Mouse (Mus musculus): ENCODE measurements around the gene Emb. TPM values are rescaled to one million over a fixed set of nuclear protein-coding genes. Genes with fewer than 3 reads are reported as not detected.
A peak's percentile ranks its signal among the peaks of the same experiment; 100 is the strongest.
"Not testable (repeated sequence)": the region's sequence is repeated elsewhere in the genome, so short reads cannot be mapped to it uniquely, and the experiment has no call there.

The Emb gene
- total RNA-seq (2021), result 10 to 100 TPM; 30.4 to 35.0 TPM
- long read RNA-seq, experiment 1, transcript Emb-201 (9 exons, 2,923 nt), result major isoform, 23 of 44 reads
- long read RNA-seq, experiment 1, transcript Emb-202 (1 exons, 2,136 nt), result minor isoform, 15 of 44 reads
- long read RNA-seq, experiment 1, partial matches to known transcripts, result 6 of 44 reads
- long read RNA-seq, experiment 1, other reads (novel, unspliced or antisense), result 0 of 44 reads
- long read RNA-seq, experiment 2, transcript Emb-202 (1 exons, 2,136 nt), result minor isoform, 14 of 43 reads
- long read RNA-seq, experiment 2, transcript Emb-201 (9 exons, 2,923 nt), result major isoform, 19 of 43 reads
- long read RNA-seq, experiment 2, partial matches to known transcripts, result 8 of 43 reads
- long read RNA-seq, experiment 2, other reads (novel, unspliced or antisense), result 2 of 43 reads

- DNase-seq, result no peak
Measured at GRCm38 (mm10) chr13:117208236-117208635, at the start of gene Emb. Gene Emb (plus strand): TSS chr13:117208536.

DNA sequence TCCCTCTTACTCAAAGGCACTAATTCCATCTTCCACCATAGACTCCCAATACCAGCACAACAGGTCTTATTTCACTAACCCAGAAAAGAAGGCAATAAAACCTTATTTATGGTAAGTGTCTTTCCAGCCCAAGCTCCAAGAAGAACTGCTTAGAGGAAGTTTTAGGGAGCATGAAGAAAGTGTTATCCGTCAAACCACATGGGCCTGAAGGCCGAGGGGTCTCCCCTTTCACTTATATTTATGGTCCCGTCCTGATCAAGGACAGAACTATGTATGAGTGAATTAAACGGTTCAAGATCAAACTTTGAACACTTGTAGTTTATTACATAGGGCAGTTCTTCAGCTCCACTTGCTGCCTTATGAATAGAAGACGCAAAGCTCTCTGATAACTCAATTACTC, 44.4 kb upstream of the Emb start:
- DNase-seq, result no peak

GRCm38 (mm10) chr13:117165071-117165470, 43.3 kb upstream of the Emb start:
- no peak for DNase-seq

- not testable (repeated sequence) for DNase-seq
Measured at GRCm38 (mm10) chr13:117180912-117181311, 27.4 kb upstream of the Emb start.

GRCm38 (mm10) chr13:117183288-117183687, 25.0 kb upstream of the Emb start:
- no peak for DNase-seq

GRCm38 (mm10) chr13:117185329-117185728, 23.0 kb upstream of the Emb start:
- DNase-seq, result no peak

DNA sequence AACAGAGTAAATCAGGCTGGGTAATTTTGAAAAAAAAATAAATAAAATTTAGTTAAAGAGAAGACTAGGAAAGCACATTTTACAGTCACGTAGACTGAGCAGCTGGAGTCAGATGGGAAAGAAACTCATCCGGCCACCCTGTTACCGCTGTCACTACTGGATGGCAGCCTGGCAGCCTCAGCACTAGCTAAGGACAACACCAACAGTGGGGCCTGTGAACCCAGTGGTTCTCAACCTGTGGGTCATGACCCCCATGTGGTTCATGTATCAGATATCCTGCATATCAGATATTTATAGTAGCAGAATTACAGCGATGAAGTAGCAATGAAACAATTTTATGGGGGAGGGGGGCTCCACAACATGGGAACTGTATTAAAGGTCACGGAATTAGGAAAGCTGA, 16.2 kb upstream of the Emb start:
- no peak for DNase-seq

DNA sequence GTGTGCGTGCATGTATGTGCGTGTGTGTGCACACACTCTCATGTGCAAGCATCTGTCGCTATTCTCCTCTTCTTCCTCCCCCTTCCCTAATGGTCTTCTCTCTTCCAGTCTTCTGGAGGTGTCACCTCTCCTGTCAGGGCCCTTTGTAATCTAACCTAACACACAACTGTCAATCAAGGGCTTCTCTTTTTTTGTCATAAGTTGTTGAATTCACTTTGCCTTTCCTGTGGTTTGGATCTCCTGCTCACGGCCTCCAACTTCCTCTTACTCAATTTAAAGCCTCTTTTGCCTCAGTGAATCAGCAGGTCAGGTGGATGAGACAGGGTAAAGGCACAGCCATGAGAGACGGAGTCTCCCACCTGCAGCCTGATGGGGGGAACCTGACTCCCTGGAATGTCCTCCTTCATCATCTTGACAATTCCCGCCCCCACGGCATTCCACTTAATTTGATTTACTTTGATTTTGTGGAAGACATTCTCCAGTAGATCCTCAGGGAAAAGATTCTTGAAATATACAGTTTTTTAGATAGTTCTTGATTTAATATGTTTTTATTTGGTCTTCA, 14.8 kb upstream of the Emb start:
- no peak for DNase-seq

DNA sequence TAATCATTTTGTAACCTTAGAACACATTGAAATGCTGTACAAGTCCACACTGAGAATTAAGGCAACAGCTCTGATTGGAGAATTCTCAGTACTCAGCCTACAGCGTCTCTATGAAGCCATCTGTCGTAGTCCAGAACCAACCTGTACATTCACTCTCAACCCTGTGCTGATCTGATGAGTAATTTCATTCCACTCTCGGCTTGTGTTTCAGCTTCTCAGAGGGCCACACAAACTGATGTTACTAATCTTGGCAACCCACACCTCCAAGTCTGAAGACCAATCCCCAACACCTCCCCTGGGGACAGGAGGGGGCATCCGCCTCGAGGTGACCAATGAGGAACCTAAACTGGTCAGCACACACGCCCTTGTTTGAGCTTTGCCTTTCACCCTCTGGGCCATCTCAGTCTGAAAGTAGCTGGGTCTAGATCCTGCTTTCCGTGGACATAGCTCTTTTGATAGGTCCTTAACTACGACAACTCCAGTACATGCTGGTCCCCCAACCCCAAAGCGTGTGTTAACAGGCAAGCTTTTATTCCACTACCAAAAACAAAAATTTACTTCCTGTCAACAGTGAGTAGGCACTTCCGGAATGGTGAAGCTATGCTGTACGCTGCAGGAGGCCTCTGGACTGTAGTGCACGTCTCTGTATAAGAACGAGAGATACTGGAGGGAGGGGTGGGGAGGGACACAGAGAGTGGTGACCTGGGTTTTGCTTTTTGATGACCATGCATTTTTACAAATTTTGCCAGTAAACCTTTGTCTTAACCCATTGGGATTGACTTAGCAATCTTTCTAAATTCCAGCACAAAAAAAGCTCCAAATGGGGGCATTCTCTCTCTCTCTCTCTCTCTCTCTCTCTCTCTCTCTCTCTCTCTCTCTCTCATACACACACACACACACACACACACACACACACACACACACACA, 12.5 kb upstream of the Emb start:
- no peak for DNase-seq

DNA sequence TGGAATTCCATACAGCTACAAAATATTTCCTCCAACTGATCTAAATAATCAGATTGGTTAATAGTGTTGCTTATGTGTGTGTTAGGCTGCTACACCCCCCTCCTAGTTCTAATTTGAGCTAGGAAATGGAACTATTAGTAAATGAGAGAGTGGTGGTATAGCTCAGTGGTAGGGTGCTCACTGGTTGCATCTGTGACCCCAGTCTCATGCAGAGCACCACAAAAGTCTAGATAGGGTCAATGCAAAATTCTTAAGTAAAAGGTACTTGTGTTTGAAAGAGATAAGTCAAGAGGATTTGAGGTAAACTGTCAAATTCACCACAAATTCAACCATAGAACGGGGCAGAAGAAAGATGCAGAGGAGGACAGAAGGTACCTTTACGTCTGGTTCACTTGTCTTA, 10.7 kb upstream of the Emb start:
- no peak for DNase-seq

DNA sequence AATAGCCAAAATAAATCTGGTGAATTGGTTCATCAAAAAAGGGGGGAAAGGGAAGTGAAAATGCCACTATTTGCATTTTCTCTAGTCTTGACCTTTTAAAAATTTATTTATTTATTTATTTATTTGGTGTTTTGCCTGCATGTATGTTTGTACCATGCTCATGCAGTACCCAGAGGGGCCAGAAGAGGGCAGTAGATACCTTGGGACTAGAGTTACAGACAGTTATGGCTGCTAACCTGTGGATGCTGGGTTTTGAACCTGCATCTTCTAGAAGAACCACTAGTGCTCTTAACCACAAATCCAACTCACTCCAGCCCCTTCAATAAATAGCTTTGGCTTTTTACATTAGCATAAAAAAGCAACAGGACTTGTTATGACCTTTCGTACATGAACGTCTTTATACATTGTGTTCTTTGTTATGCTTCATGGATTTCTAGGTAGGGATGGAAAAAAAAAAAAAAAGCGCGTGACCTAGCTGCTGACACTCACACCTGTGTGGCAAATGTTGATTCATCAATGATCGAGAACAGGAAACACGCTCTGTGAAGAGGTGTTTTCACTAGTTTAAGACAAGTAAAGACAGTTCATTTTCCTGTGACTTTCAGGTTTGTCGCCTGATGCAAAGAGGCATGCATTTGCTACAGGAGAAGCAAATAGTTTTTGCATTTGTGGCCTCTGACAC, 9.8 kb upstream of the Emb start:
- DNase-seq, result peak; percentile 87

- DNase-seq, result peak; percentile 46
Measured at GRCm38 (mm10) chr13:117202755-117203471, 5.4 kb upstream of the Emb start.

DNA sequence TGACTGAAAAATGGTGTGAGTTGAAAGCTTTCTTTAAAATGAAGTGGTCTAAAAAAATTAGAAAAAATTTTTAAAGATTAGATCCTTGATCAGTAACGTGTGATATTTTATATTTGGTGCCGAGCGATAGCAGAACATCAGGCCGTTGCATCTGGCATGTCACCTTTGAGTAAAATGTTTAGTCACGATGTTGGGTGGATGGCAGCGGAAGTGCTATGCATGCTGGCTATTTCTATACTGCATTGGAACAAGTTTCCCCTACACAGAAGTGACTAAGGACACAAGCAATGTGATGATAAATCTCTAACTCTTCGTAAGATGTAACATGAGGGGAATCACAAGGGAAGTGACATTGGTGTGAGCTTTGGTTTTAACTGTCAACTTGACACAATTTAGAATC, 3.7 kb upstream of the Emb start:
- DNase-seq, result no peak

DNA sequence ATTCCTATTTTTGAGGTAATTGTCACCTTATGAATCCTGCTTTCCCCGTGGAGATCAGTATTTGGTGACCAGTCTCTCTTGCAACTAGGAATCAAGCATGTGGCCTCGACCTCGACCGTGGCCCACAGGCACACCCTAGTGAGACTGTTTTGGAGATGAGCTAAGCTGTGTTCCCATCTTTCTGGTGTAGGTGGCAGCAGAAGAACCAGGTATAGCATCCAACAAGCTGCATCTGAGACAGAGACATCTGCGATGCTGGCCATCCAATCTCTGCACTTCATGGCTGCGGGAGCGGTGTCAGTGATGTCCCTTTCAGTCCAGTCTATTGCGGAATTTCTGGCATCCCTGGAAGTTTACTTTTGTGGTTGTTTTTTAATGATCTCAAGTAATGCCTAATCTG, 2.3 kb upstream of the Emb start:
- no peak for DNase-seq

DNA sequence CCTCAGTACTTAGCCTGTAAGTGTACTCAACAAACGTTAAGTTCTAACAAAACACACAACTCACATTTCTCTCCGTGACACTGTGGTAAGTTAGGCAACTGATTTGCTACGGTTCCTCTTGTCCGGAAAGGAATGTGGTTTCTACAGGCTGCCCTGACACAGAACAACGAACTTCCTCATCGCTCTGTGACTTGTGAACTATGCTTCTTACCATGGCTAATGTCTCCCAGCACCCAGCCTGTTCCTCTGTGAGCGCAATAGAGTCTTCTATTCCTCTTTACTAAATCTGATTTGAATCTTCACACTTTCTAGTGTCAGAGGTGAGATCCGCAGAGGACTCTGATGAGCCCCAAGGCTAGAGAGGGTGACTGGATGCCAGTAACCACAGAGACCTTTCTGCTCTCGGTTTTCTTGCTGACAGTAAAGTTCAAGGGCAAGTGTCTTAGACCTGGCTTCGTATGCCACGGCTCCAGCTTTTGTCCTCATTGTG, 3.1 kb downstream of the Emb start:
- no peak for DNase-seq

DNA sequence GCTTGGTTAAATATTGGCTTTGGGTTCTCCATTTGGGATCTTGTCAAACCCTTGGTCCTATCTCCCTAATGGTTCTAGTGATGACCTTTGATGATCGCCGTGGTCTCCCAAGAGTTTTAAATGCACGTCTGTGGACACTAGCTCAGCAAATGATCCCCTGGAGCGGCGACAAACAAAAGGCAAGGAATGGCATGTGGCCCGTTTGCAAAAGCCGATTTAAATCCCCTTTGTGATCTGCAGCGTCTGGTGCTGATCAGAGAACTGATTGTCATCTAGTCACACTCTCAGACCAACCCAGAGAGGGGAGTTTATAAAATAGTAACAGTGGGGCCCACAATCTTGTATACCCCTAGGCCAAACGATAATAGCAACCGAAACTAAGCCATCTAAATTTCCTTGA, 7.1 kb downstream of the Emb start:
- DNase-seq, result no peak

DNA sequence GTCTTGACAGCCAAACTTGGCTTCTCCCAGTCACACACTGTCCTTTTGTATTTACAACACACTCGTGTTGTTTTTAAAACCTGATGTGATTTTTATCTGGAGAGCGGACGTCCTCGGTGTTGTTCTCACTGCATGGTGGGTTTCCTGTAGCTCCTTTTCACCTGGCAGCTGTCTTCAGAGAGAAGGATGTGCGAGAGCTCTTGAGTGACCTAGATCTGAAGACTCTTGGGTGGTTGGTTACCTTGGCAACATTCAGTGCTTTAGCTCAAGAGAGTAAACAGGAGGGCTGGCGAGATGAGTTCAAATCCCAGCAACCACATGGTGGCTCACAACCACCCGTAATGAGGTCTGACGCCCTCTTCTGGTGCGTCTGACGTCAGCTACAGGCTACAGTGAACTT, 7.8 kb downstream of the Emb start:
- DNase-seq, result no peak

GRCm38 (mm10) chr13:117216752-117217363, 8.5 kb downstream of the Emb start:
- DNase-seq, result no peak

GRCm38 (mm10) chr13:117217621-117218020, 9.3 kb downstream of the Emb start:
- DNase-seq, result no peak

DNA sequence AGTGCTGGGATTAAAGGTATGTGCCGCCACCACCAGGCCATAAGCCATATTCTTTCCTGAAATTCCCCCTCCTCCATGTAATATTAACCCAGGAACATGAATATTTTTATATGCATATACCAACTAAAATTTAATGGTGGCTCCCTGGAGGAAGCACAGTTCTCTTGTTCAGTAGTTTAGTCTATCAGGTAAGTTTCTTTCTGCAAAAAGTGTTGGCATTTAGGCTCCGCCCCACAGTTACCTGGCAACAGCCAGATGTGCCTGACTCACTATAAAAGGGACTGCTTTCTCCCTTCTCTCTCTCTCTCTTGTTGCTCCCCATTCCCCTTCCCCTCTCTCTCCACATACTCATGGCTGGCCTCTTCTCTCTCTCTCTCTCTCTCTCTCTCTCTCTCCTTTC, 9.8 kb downstream of the Emb start:
- DNase-seq, result no peak

GRCm38 (mm10) chr13:117219871-117220500, 11.7 kb downstream of the Emb start:
- no peak for DNase-seq
